Mouse (Mus musculus) limb, embryonic 14.5 days (tissue): ENCODE results near the gene Six2. TPM values are rescaled to one million over a fixed set of nuclear protein-coding genes. Genes with fewer than 3 reads are reported as not detected.

Experiments
- ATAC-seq: fragments of 200-750 bp; cut with Nextera tagmentation; 2 replicates; pipeline ENCODE4 v1.8.0; 2017; ENCODE audit warnings: low read depth, moderate number of reproducible peaks, moderate TSS enrichment; ENCODE audit not compliant: low FRiP score
- DNase-seq: peaks from one replicate; pipeline ENCODE4 v3.0.0-alpha.2; 2015; ENCODE audit warnings: low spot score
- H3K27ac ChIP-seq: fragments of 300-500 bp; sonication (generic); replicated peaks from 2 replicates; pipeline ENCODE4 v1.5.1; 2014; ENCODE audit warnings: low read depth, mild to moderate bottlenecking, low read length, moderate library complexity, mixed read lengths
- H3K27me3 ChIP-seq: fragments of 300-500 bp; sonication (generic); 2 replicates; pipeline ENCODE4 v1.6.1; 2014; ENCODE audit warnings: low read length, mixed read lengths; ENCODE audit not compliant: control insufficient read depth, insufficient read depth
- H3K36me3 ChIP-seq: fragments of 300-500 bp; sonication (generic); 2 replicates; pipeline ENCODE4 v1.6.1; 2014; ENCODE audit warnings: mild to moderate bottlenecking, low read length, moderate library complexity, mixed read lengths; ENCODE audit not compliant: control insufficient read depth, insufficient read depth
- H3K4me1 ChIP-seq: fragments of 300-500 bp; sonication (generic); 2 replicates; pipeline ENCODE4 v1.6.1; 2014; ENCODE audit warnings: antibody characterized with exemption, low read length, mixed read lengths; ENCODE audit not compliant: control insufficient read depth, insufficient read depth
- H3K4me2 ChIP-seq: fragments of 300-500 bp; sonication (generic); replicated peaks from 2 replicates; pipeline ENCODE4 v1.6.1; 2014; ENCODE audit warnings: low read depth, mild to moderate bottlenecking, low read length, moderate library complexity; ENCODE audit not compliant: severe bottlenecking
- H3K4me3 ChIP-seq: fragments of 300-500 bp; sonication (generic); replicated peaks from 2 replicates; pipeline ENCODE4 v1.5.1; 2014; ENCODE audit warnings: low read length
- H3K9ac ChIP-seq: fragments of 300-500 bp; sonication (generic); 2 replicates; pipeline ENCODE4 v1.6.1; 2014; ENCODE audit warnings: mild to moderate bottlenecking, low read depth, low read length, moderate library complexity; ENCODE audit not compliant: severe bottlenecking
- H3K9me3 ChIP-seq: fragments of 300-500 bp; sonication (generic); 2 replicates; pipeline ENCODE4 v1.6.1; 2016; ENCODE audit warnings: low read length; ENCODE audit not compliant: control insufficient read depth
- POLR2A ChIP-seq: fragments of 200-500 bp; IDR thresholded peaks from 2 replicates; pipeline ENCODE4 v1.8.0; 2012; ENCODE audit warnings: inconsistent platforms, mild to moderate bottlenecking, moderate library complexity, borderline replicate concordance; ENCODE audit not compliant: insufficient read depth, insufficient read length; ENCODE audit errors: extremely low read depth
- WGBS: fragments of 180-500 bp; shearing (Covaris S2); extraction: QIAGEN DNeasy Blood & Tissue Kit; methylation state at CpG from one replicate; pipeline ENCODE4 v1.1.7; 2014; 5-methylcytosine and 5-hydroxymethylcytosine counted together
- polyA plus RNA-seq, 2 experiments: library from polyadenylated mRNA; depleted of rRNA in 1 of 2; stranded (reverse) in 1 of 2; unstranded in 1 of 2; fragments of >200 nt; fragmentation: Nextera tagmentation in 1 of 2; extraction: Ambion mirVana in 1 of 2; gene quantifications; 2 replicates each; pipeline versions ENCODE4 v1.2.1 to v1.2.3; 2012 to 2014

Gene Six2
- polyA plus RNA-seq, 2 experiments = 7.7 to 30.0 TPM

GRCm38 (mm10) chr17:85664618-85665320, 23.3 kb downstream of the Six2 start:
- Histone ChIP-seq H3K27ac (no peak overlapping the region), H3K27me3 (peaks cover 3% of the 10 kb centered on the region; the same call in 1 of the 2 replicates), H3K4me2 (peak overlapping the region; percentile 51), H3K9me3 (no peaks in the 10 kb centered on the region), H3K36me3 (no peaks in the 10 kb centered on the region), H3K4me1 (no peaks in the 10 kb centered on the region), H3K4me3 (peak overlapping the region; percentile 20), H3K9ac (peak overlapping the region; percentile 16; the same call in 1 of the 2 replicates)
- TF ChIP-seq POLR2A = no peak
- DNase-seq (peak; percentile 91), ATAC-seq (peak; percentile 88)
- WGBS = 1% methylated on average over 20 of the region's 20 CpGs

DNA sequence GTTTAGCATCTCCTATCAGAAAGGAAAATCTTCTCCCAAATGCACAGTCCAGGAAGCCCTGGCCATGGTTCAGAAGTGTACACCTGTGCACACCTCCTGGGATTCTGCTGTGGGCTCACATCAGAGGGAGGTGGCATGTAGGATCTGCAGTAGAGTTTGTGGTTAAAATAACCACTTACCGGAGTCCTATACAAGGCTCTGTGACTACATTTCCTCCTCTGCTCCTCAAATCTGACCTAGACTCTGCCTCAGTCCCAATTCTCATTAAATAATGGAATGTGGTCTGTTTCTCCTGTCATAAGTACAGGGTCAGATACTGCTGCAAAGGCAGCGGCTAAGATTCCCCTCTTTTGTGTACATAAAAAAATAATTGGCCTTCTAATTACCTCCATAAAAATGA, 23.9 kb downstream of the Six2 start:
- ATAC-seq = no peak
- WGBS = 15% methylated on average over 2 of the region's 2 CpGs

GRCm38 (mm10) chr17:85661521-85661920, 26.6 kb downstream of the Six2 start:
- 58% methylated on average over 5 of the region's 5 CpGs for WGBS
- ATAC-seq = no peak
- peaks cover 3% of the 10 kb centered on the region; the same call in 1 of the 2 replicates for H3K27me3 ChIP-seq

More for the DNA sequence above, 23.9 kb downstream of the Six2 start:
- Histone ChIP-seq H3K27ac (no peak overlapping the region), H3K9me3 (no peaks in the 10 kb centered on the region), H3K9ac (no peak overlapping the region), H3K27me3 (peaks cover 3% of the 10 kb centered on the region; the same call in 1 of the 2 replicates), H3K4me3 (peak overlapping the region; percentile 20; the same call in 1 of the 2 replicates), H3K36me3 (no peaks in the 10 kb centered on the region), H3K4me1 (no peaks in the 10 kb centered on the region), H3K4me2 (no peak overlapping the region; the same call in 1 of the 2 replicates)
- TF ChIP-seq POLR2A = no peak
- DNase-seq = no peak

DNA sequence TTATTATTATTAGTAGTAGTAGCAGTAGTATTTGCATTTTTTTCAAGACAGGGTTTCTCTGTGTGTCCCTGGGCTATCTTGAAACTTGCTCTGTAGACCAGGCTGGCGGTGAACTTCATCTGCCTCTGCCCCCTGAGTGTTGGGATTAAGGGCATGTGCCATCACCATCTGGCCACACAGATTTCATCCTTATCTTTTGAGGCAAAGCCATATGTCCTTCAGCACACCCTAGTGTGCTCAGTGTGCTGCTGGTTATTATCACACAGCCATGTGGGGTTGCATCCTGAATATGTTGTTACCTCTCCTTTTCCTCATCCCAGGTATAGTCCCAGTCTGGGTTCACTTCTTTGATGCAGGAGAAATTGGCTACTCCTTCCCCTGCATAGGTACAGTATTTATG, 28.1 kb downstream of the Six2 start:
- Histone ChIP-seq H3K4me3 (no peak overlapping the region), H3K9me3 (no peaks in the 10 kb centered on the region), H3K27ac (no peak overlapping the region), H3K27me3 (peaks cover 3% of the 10 kb centered on the region; the same call in 1 of the 2 replicates), H3K36me3 (no peaks in the 10 kb centered on the region), H3K4me2 (no peak overlapping the region), H3K9ac (no peak overlapping the region), H3K4me1 (no peaks in the 10 kb centered on the region)
- DNase-seq (no peak), ATAC-seq (no peak)
- no peak for TF ChIP-seq POLR2A
- WGBS = 80% methylated on average over 1 of the region's 1 CpGs

More at GRCm38 (mm10) chr17:85661521-85661920, 26.6 kb downstream of the Six2 start:
- Histone ChIP-seq H3K27ac (no peak overlapping the region), H3K9me3 (no peaks in the 10 kb centered on the region), H3K4me1 (no peaks in the 10 kb centered on the region), H3K9ac (no peak overlapping the region), H3K36me3 (no peaks in the 10 kb centered on the region), H3K4me2 (no peak overlapping the region), H3K4me3 (no peak overlapping the region)
- TF ChIP-seq POLR2A = no peak
- DNase-seq = no peak

- H3K27me3 ChIP-seq = peaks cover 18% of the 10 kb centered on the region
- no peak for TF ChIP-seq POLR2A
- no peak overlapping the region for H3K27ac ChIP-seq
- ATAC-seq = peak; percentile 80
- DNase-seq = peak; percentile 60
- H3K4me3 ChIP-seq = peak overlapping the region; percentile 34
- peak overlapping the region; percentile 76 for H3K4me2 ChIP-seq
- H3K9ac ChIP-seq = peak overlapping the region; percentile 47
- H3K36me3 ChIP-seq = no peaks in the 10 kb centered on the region
- WGBS = 4% methylated on average over 36 of the region's 36 CpGs
- H3K4me1 ChIP-seq = peaks cover 10% of the 10 kb centered on the region; the same call in 1 of the 2 replicates
- no peaks in the 10 kb centered on the region for H3K9me3 ChIP-seq
Observed at GRCm38 (mm10) chr17:85645718-85646665, 42.1 kb downstream of the Six2 start.
